Mouse (Mus musculus): Measurements from ENCODE around the gene Hs6st2. TPM values are rescaled to one million over a fixed set of nuclear protein-coding genes. Genes with fewer than 3 reads are reported as not detected.

The Hs6st2 gene
- total RNA-seq, 2 experiments from 2014 or later, result 1.9 to 3.9 TPM

GRCm38 (mm10) chrX:51343595-51343994 lies 338.1 kb downstream of the Hs6st2 start:
- no peak for DNase-seq

Other genes with a start within 250 kb of the Hs6st2 start
- not detected for gene Usp26, start 119.4 kb upstream of the Hs6st2 start, total RNA-seq (2021)